In genomic region chr11:58057455-58057854, GRCm38 (mm10) we compare ENCODE assay signal across 8 mouse cellular contexts. TPM values are rescaled to one million over a fixed set of nuclear protein-coding genes. Genes with fewer than 3 reads are reported as not detected.
DNase-seq lines count a peak whose midpoint lies in the region; ATAC-seq and TF ChIP-seq lines count a peak whose summit lies in the region.

No protein-coding gene starts in this region.

- H3K4me2 ChIP-seq in midbrain, postnatal 0 days (ENCODE audit: low read depth, low read length, poor library complexity, severe bottlenecking), result no peak overlapping the region
- no peak overlapping the region for H3K4me2 ChIP-seq in midbrain, embryonic 13.5 days (replicated peaks)
- no peak overlapping the region for H3K4me2 ChIP-seq in liver, postnatal 0 days (ENCODE audit: low read depth, low read length)

- intact Hi-C loops in heart, postnatal 14 days (cut with DNase I), result loop anchor here (1.0 to 2.0 kb wide), 2 partner anchors 41 to 106 kb away; no protein-coding TSS in a partner anchor

- TF ChIP-seq CTCF in midbrain, postnatal 0 days (IDR thresholded peaks at IDR 0.05), result peak; percentile 89
- peak; percentile 86 for TF ChIP-seq CTCF in liver, postnatal 0 days (IDR thresholded peaks at IDR 0.05; ENCODE audit: low read depth)

- no peaks in the 10 kb centered on the region for H3K9me3 ChIP-seq in midbrain, postnatal 0 days (ENCODE audit: low read length)
- no peaks in the 10 kb centered on the region for H3K9me3 ChIP-seq in midbrain, embryonic 13.5 days
- no peaks in the 10 kb centered on the region for H3K9me3 ChIP-seq in liver, postnatal 0 days (ENCODE audit: low read length)

- H3K36me3 ChIP-seq in midbrain, postnatal 0 days (ENCODE audit: insufficient read depth, low read length), result peaks cover 54% of the 10 kb centered on the region
- H3K36me3 ChIP-seq in midbrain, embryonic 13.5 days, result peaks cover 80% of the 10 kb centered on the region
- peaks cover 62% of the 10 kb centered on the region for H3K36me3 ChIP-seq in liver, postnatal 0 days (replicated peaks; ENCODE audit: insufficient read depth, low read length)

- ATAC-seq in cerebellum, adult (ENCODE audit: insufficient number of reproducible peaks, low FRiP score, low TSS enrichment), result no peak
- ATAC-seq in midbrain, postnatal 0 days (ENCODE audit: low FRiP score), result no peak
- ATAC-seq in midbrain, embryonic 13.5 days, result no peak
- 0 out of 2 replicates have a peak, but pooled peaks have one; percentile 33 for ATAC-seq in liver, postnatal 0 days

- no peak overlapping the region for H3K4me3 ChIP-seq in midbrain, postnatal 0 days (ENCODE audit: low read depth, low read length)
- H3K4me3 ChIP-seq in midbrain, embryonic 13.5 days (replicated peaks), result no peak overlapping the region
- no peak overlapping the region for H3K4me3 ChIP-seq in liver, postnatal 0 days (ENCODE audit: low read depth, low read length)

- H3K4me1 ChIP-seq in midbrain, postnatal 0 days (ENCODE audit: insufficient read depth, low read length), result no peaks in the 10 kb centered on the region
- H3K4me1 ChIP-seq in midbrain, embryonic 13.5 days (replicated peaks), result no peaks in the 10 kb centered on the region
- no peaks in the 10 kb centered on the region for H3K4me1 ChIP-seq in liver, postnatal 0 days (ENCODE audit: insufficient read depth)

- WGBS in midbrain, postnatal 0 days, result 35% methylated on average over 6 of the region's 6 CpGs
- 53% methylated on average over 6 of the region's 6 CpGs for WGBS in midbrain, embryonic 13.5 days
- WGBS in liver, postnatal 0 days (ENCODE audit: insufficient replicate concordance), result 57% methylated on average over 6 of the region's 6 CpGs

- DNase-seq in cerebellum, adult 9-11 months, result peak; percentile 47
- DNase-seq in midbrain, postnatal 0 days (ENCODE audit: low spot score), result peak; percentile 70
- peak; percentile 28 for DNase-seq in c-Kit-positive CD71-negative TER-119-negative erythroid progenitor cells, embryonic 14.5 days (ENCODE audit: low read depth)
- peak; percentile 42 to 66 for DNase-seq in heart, postnatal 14 days
- DNase-seq in liver, postnatal 0 days, result peak; percentile 59
- peak; percentile 13 for DNase-seq in skeletal muscle tissue, adult 2 months (ENCODE audit: low read depth, low spot score)

- no peaks in the 10 kb centered on the region for H3K27me3 ChIP-seq in midbrain, postnatal 0 days (ENCODE audit: insufficient read depth, low read length)
- no peaks in the 10 kb centered on the region for H3K27me3 ChIP-seq in midbrain, embryonic 13.5 days
- H3K27me3 ChIP-seq in liver, postnatal 0 days (ENCODE audit: insufficient read depth, low read length), result no peaks in the 10 kb centered on the region

- H3K9ac ChIP-seq in midbrain, postnatal 0 days (replicated peaks; ENCODE audit: low read length, poor library complexity, severe bottlenecking), result no peak overlapping the region
- no peak overlapping the region for H3K9ac ChIP-seq in midbrain, embryonic 13.5 days (replicated peaks)
- no peak overlapping the region for H3K9ac ChIP-seq in liver, postnatal 0 days (replicated peaks)

- no peak overlapping the region for H3K27ac ChIP-seq in midbrain, postnatal 0 days (ENCODE audit: low read depth, low read length)
- no peak overlapping the region for H3K27ac ChIP-seq in midbrain, embryonic 13.5 days
- no peak overlapping the region for H3K27ac ChIP-seq in liver, postnatal 0 days (ENCODE audit: low read depth)

- TF ChIP-seq EP300 in liver, postnatal 0 days (IDR thresholded peaks at IDR 0.05; ENCODE audit: low read depth), result no peak

RNA-seq across cellular contexts. Expression of gene Gm12248, which starts 35.5 kb away (rescaled TPM):
- not detected in 2 replicates for total RNA-seq in midbrain, postnatal 0 days (2014; rRNA removed)
- polyA plus RNA-seq in midbrain, postnatal 0 days (2015; fragmentation: Nextera tagmentation; extraction: Ambion mirVana), result not detected in 2 replicates
- polyA plus RNA-seq in midbrain, embryonic 13.5 days (2015; fragmentation: Nextera tagmentation; extraction: Ambion mirVana), result not detected in 2 replicates
- not detected for total RNA-seq in heart, postnatal 14 days (2021)
- not detected in 2 replicates for polyA plus RNA-seq in liver, postnatal 0 days (2015; fragmentation: Nextera tagmentation; extraction: Ambion mirVana)

RNA-seq across cellular contexts. Expression of gene Cnot8, which starts 46.5 kb away (rescaled TPM):
- 80.0 and 95.9 TPM in 2 replicates for total RNA-seq in midbrain, postnatal 0 days (2014; rRNA removed)
- polyA plus RNA-seq in midbrain, postnatal 0 days (2015; fragmentation: Nextera tagmentation; extraction: Ambion mirVana), result 88.7 and 89.2 TPM in 2 replicates
- polyA plus RNA-seq in midbrain, embryonic 13.5 days (2015; fragmentation: Nextera tagmentation; extraction: Ambion mirVana), result 117 and 120 TPM in 2 replicates
- 10 to 100 TPM; 38.6 to 40.5 TPM for total RNA-seq in heart, postnatal 14 days (2021)
- 24.3 and 26.2 TPM in 2 replicates for polyA plus RNA-seq in liver, postnatal 0 days (2015; fragmentation: Nextera tagmentation; extraction: Ambion mirVana)

RNA-seq across cellular contexts. Expression of gene Larp1, which starts 48.6 kb away (rescaled TPM):
- total RNA-seq in midbrain, postnatal 0 days (2014; rRNA removed), result 51.8 and 53.1 TPM in 2 replicates
- polyA plus RNA-seq in midbrain, postnatal 0 days (2015; fragmentation: Nextera tagmentation; extraction: Ambion mirVana), result 14.7 and 15.7 TPM in 2 replicates
- polyA plus RNA-seq in midbrain, embryonic 13.5 days (2015; fragmentation: Nextera tagmentation; extraction: Ambion mirVana), result 15.8 TPM in 2 replicates
- 10 to 100 TPM; 49.8 to 52.8 TPM for total RNA-seq in heart, postnatal 14 days (2021)
- polyA plus RNA-seq in liver, postnatal 0 days (2015; fragmentation: Nextera tagmentation; extraction: Ambion mirVana), result 10.8 and 11.0 TPM in 2 replicates

Comparison
In these comparisons a context has a peak if more than half of its experiments do, and no peak if none do; other contexts are left out.
1. DNase-seq: peak in every context shown above with its lines; median percentile 70 in midbrain, postnatal 0 days; 59 in liver, postnatal 0 days; 54 in heart, postnatal 14 days; 47 in cerebellum, adult 9-11 months; 28 in c-Kit-positive CD71-negative TER-119-negative erythroid progenitor cells, embryonic 14.5 days; 13 in skeletal muscle tissue, adult 2 months.